Mouse (Mus musculus) midbrain, embryonic 10.5 days (tissue): Measurements from ENCODE around the gene Lman2. TPM values are rescaled to one million over a fixed set of nuclear protein-coding genes. Genes with fewer than 3 reads are reported as not detected.

Experiments
- DNase-seq: peaks from one replicate; pipeline ENCODE4 v3.0.0-alpha.2; 2017; ENCODE audit warnings: low spot score
- H3K27ac ChIP-seq: fragments of 300-500 bp; sonication (generic); replicated peaks from 2 replicates; pipeline ENCODE4 v1.5.1; 2016; ENCODE audit warnings: mild to moderate bottlenecking
- H3K27me3 ChIP-seq: fragments of 300-500 bp; sonication (generic); 2 replicates; pipeline ENCODE4 v1.6.1; 2016; ENCODE audit warnings: low read depth, mild to moderate bottlenecking; ENCODE audit not compliant: poor library complexity, severe bottlenecking
- H3K36me3 ChIP-seq: fragments of 300-500 bp; sonication (generic); 2 replicates; pipeline ENCODE4 v1.6.1; 2016; ENCODE audit warnings: mild to moderate bottlenecking, moderate library complexity
- H3K4me1 ChIP-seq: fragments of 300-500 bp; sonication (generic); 2 replicates; pipeline ENCODE4 v1.6.1; 2016
- H3K4me3 ChIP-seq: fragments of 300-500 bp; sonication (generic); 2 replicates; pipeline ENCODE4 v1.5.1; 2016; ENCODE audit warnings: mild to moderate bottlenecking, moderate library complexity
- H3K9me3 ChIP-seq: fragments of 300-500 bp; sonication (generic); replicated peaks from 2 replicates; pipeline ENCODE4 v1.6.1; 2016; ENCODE audit warnings: mild to moderate bottlenecking
- WGBS: fragments of 180-500 bp; shearing (Covaris S2); methylation state at CpG from one replicate; pipeline ENCODE4 v1.1.7; 2016; 5-methylcytosine and 5-hydroxymethylcytosine counted together
- polyA plus RNA-seq: library from polyadenylated mRNA; unstranded; fragments of >200 nt; fragmentation: Nextera tagmentation; extraction: Ambion mirVana; gene quantifications from 2 replicates; pipeline ENCODE4 v1.2.1, GENCODE M21; 2016

The Lman2 gene
- polyA plus RNA-seq, 1 experiment from 2014 or later: 107 TPM

DNA sequence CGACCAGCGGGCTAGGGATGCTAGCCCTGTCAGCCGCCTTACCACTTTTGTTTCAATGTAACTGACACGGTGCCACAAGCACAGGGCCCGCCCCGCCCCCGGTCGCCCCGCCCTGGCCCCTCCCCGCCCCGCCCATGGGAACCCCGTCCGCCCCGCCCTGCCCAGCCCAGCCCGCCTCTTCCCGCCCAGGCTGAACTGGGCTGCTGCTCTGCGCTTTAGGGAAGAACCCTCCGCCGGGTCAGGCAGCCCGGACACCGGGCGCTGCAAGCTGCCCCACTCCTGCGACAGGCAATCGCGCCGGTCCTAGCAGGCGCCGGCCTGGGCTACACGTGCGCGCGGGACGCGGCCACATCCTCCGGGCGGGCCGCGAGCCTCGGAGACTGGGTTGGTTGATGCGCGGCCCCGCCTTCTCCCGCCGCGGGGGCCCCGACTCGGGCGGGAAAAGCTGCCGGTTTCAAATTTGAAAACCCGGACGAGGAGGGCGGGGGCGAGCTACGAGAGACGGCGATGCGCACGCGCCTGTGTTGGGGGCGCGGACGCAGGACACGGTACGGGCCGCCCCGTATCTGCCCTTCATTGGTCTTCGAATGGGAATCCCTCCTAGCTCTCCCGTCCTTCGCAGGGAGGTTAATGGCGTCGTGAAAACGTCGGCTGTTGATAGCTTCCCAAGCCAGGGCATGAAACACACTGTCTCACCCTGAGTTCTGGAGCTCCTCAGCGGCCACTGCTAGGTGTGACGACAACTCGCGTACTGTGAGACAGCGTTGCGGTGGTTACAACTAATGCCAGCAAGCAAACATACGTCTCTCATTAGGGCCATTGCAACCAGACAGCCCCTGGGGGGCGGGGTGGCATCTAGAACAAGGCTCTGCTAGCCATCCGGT, 32.7 kb downstream of the Lman2 start, which contains the start of gene Mxd3:
Gene Mxd3 (minus strand): TSS at position 141 of the 884 bp plus-strand sequence.
- Histone ChIP-seq H3K27me3 (peaks cover 25% of the 10 kb centered on the region), H3K4me3 (peak within 1 kb of the TSS; percentile 77), H3K9me3 (no peaks in the 10 kb centered on the region), H3K27ac (peak within 1 kb of the TSS; percentile 98), H3K36me3 (peaks cover 24% of the 10 kb centered on the region), H3K4me1 (peaks cover 46% of the 10 kb centered on the region)
- under 1% methylated on average over 82 of the region's 82 CpGs for WGBS
- DNase-seq: peak; percentile 92

DNA sequence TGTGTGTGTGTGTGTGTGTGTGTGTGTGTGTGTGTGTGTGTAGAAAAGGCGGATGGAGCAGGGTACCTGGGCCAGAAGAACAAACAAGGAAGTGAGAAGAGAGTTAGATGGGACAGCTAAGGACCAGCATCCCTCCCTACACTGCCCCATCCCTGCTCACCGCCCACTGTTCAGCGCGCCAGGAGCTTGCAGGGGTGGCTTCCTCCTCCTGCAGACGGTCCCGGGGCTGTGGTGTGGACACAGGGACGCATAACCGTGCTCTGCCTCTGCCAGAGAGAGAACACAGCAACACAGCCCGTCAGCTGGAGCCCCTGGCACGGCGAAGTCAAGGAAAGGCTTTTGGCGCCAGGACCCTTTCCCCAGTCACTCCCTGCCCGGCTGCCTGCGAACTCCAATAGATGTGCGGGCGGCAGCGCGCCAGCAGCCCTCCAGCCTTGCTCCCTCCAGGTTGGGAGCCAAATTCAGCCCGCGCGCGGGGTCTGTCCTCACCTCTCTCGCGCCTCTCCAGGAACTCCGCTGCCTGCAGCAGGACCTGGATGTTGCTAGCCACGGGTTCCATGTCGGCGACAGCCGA, 33.4 kb downstream of the Lman2 start:
- Histone ChIP-seq H3K27ac (peak overlapping the region; percentile 98), H3K9me3 (no peaks in the 10 kb centered on the region), H3K27me3 (peaks cover 25% of the 10 kb centered on the region), H3K4me3 (peak overlapping the region; percentile 77), H3K4me1 (peaks cover 46% of the 10 kb centered on the region), H3K36me3 (peaks cover 31% of the 10 kb centered on the region)
- no peak for DNase-seq
- 1% methylated on average over 29 of the region's 29 CpGs for WGBS

DNA sequence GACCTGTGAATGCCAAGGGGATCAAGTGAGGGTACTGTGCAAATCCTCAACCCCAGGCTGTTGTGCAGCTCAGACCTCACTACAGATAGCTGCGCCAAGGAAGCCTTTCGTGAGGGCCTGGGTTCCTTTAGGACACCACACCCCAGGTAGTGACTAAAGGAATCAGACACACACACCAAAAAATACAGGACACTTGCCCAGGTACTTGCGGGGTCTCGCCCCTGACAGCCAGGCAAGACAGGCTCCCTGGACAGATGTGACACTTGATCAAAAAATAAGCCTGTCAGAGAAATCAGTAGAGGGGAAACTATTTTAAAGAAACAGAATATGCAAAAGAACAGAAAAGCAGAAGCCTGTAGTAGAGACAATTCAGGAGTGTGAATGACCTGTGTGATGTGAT, 33.9 kb downstream of the Lman2 start:
- peaks cover 25% of the 10 kb centered on the region for H3K27me3 ChIP-seq
- DNase-seq: no peak
- 85% methylated on average over 4 of the region's 4 CpGs for WGBS
- H3K4me1 ChIP-seq: peaks cover 51% of the 10 kb centered on the region
- peaks cover 36% of the 10 kb centered on the region for H3K36me3 ChIP-seq
- H3K27ac ChIP-seq: peak overlapping the region; percentile 98; the same call in 1 of the 2 replicates
- peak overlapping the region; percentile 77 for H3K4me3 ChIP-seq
- no peaks in the 10 kb centered on the region for H3K9me3 ChIP-seq

DNA sequence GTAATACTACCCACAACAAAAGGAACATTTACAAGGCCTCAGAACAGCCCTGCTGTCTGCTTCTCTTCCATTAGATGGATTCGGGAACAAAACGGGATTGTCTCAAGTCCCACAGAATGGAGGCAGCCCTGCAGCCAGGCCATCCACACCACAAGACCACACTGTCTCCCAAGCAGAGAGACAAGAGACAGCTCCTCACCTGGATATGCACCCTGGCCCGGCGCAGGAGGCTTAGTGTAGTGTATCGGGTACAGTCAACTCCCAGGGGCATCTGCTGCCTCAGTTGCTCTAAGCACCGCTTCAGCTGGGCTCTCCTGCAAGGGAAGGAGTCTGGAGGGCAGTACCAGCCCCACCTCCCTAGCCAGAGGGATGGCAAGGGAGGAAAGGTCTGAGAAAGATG, 34.4 kb downstream of the Lman2 start:
- peaks cover 56% of the 10 kb centered on the region for H3K4me1 ChIP-seq
- 84% methylated on average over 6 of the region's 6 CpGs for WGBS
- H3K27me3 ChIP-seq: peaks cover 25% of the 10 kb centered on the region
- DNase-seq: no peak
- H3K36me3 ChIP-seq: peaks cover 41% of the 10 kb centered on the region
- no peak overlapping the region for H3K27ac ChIP-seq
- no peaks in the 10 kb centered on the region for H3K9me3 ChIP-seq
- peak overlapping the region; percentile 77 for H3K4me3 ChIP-seq

DNA sequence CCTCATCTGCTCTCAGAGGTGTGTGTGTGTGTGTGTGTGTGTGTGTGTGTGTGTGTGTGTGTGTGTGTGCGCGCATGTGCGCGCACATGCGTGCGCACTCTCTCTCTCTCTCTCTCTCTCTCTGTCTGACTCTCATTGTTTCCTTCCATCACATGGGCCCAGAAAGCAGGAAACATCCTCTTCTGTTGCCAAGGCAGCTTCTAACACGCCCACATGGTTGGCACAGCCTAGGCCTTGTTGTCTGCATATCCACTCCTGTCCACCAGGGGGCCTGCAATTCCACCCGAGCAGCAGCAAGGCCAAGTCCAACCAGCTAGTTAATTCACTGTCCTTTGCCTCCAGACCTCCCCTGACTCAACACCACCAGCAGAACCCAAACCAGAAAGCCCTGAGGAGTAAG, 35.0 kb downstream of the Lman2 start:
- 47% methylated on average over 8 of the region's 8 CpGs for WGBS
- H3K4me3 ChIP-seq: peak overlapping the region; percentile 77; the same call in 1 of the 2 replicates
- H3K27ac ChIP-seq: no peak overlapping the region
- no peaks in the 10 kb centered on the region for H3K9me3 ChIP-seq
- H3K4me1 ChIP-seq: peaks cover 61% of the 10 kb centered on the region
- H3K36me3 ChIP-seq: peaks cover 45% of the 10 kb centered on the region
- peaks cover 25% of the 10 kb centered on the region for H3K27me3 ChIP-seq
- peak; percentile 81 for DNase-seq

DNA sequence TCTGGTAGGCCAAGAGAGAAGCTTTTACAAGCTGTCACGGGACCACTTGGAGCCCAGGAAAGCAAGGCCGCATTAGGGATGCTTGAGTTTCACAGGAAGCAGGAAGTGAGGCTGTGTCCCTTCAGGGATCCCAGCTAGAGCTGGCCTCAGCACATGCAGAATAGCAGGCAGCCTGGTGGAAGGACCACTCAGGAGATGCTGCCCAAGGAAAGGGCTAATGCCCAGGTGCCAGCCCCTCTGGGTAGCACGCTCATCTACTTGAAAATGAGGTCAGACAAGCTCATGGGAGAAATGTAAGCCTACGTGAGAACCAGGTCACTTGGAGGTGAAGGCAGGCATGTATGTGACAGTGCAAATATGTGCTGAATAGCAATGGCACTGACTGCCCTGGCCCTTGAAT, 35.4 kb downstream of the Lman2 start:
- no peak for DNase-seq
- 66% methylated on average over 4 of the region's 4 CpGs for WGBS
- peaks cover 45% of the 10 kb centered on the region for H3K36me3 ChIP-seq
- peaks cover 23% of the 10 kb centered on the region for H3K27me3 ChIP-seq
- H3K4me3 ChIP-seq: no peak overlapping the region
- H3K9me3 ChIP-seq: no peaks in the 10 kb centered on the region
- 0 out of 2 replicates have a peak overlapping the region, but pooled peaks have one; percentile 38 for H3K27ac ChIP-seq
- H3K4me1 ChIP-seq: peaks cover 64% of the 10 kb centered on the region

DNA sequence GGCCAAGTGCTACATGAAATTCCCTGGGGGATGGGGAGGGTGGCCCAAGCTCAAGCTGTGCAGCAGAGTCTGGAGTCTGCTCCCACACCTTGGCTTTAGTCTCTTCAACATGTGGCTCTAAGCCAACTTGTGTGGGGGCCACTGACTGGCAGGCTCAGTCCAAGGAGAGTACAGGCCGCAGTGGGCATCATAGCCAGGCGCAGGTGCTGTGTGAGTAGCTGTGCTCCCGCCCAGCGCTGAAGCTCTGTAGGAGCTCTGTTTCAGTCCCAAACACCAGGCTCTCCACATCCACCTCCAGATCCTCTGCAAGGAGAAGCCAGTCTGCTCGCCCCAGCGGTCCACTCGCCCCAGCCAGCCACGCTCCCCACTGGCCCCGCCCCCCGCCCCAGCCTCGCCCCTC, 37.0 kb downstream of the Lman2 start:
- Histone ChIP-seq H3K4me1 (peaks cover 66% of the 10 kb centered on the region), H3K9me3 (no peaks in the 10 kb centered on the region), H3K36me3 (peaks cover 47% of the 10 kb centered on the region), H3K27me3 (peaks cover 11% of the 10 kb centered on the region), H3K27ac (no peak overlapping the region), H3K4me3 (no peak overlapping the region)
- DNase-seq: no peak
- 78% methylated on average over 11 of the region's 11 CpGs for WGBS

DNA sequence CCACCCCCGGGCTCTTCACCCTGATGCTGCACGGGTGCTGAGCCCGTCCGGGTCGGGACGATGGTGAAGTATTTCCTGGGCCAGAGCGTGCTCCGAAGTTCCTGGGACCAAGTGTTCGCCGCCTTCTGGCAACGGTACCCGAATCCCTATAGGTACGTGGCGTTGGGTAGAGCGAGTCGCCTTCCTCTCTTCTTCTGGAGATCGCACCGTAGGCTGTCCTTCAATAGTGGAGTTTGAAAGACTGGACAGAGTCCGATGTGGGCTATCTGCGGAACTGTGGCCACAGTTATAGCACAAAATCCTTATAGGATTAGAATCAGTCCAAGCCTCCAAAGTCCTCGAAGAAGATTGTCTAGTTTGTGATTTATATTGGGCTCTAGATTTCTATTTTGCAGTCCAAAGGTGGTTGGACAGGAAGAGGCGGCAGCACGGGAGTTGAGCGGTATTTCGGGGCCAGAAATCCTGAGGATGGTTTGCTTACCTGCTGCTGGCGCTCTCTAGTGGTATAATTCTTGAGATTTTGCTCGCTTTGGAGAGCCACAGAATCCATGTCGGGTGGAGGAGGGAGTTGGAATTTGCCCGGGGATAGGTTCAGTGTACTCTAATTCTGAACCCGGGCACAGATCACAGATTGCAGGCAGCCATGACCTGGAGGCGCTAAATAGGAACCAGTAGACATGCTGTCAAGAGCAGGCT, 40.3 kb downstream of the Lman2 start:
- H3K9me3 ChIP-seq: no peaks in the 10 kb centered on the region
- peaks cover 42% of the 10 kb centered on the region for H3K4me1 ChIP-seq
- H3K27me3 ChIP-seq: no peaks in the 10 kb centered on the region
- peaks cover 80% of the 10 kb centered on the region for H3K36me3 ChIP-seq
- no peak for DNase-seq
- peak overlapping the region; percentile 93 for H3K4me3 ChIP-seq
- WGBS: 2% methylated on average over 31 of the region's 31 CpGs
- H3K27ac ChIP-seq: peak overlapping the region; percentile 95

DNA sequence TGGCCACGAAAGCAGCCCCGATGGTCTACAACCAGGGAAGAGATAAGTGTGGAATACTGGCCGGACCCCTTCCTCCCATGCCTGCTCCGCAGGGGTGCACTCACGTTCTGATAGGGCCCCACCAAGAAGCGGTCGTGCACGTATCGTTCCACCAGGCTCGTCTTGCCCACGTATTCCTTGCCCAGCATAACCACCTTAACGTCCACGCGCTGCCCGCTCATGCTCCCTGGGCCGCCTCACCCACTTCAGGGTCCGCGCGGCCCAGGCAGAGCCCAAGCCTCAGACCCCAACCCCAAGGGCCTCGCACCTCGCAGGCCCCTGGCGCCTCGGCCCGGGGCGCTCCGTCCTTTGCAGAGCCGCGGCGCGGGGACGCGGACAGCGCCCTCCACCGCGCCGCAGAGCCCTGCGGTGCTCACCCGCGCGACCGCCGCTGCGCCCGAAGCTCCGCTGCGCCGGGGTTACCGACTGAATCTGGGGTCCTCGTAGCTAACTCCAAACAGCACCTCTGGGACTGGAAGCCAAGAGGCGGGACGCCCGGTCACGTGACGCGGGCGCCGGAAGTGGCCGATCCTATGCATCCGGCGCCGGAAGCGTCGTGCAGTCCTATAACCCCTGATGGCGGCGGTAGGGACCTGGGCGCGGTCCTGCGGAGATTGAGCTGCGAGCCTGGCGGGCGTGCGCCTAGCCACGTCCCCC, 41.0 kb downstream of the Lman2 start, which contains the start of gene Rab24:
Gene Rab24 (minus strand): TSS at position 513 of the 696 bp plus-strand sequence.
- Histone ChIP-seq H3K36me3 (peaks cover 80% of the 10 kb centered on the region), H3K27ac (peak within 1 kb of the TSS; percentile 95)
- WGBS: 1% methylated on average over 73 of the region's 73 CpGs

DNA sequence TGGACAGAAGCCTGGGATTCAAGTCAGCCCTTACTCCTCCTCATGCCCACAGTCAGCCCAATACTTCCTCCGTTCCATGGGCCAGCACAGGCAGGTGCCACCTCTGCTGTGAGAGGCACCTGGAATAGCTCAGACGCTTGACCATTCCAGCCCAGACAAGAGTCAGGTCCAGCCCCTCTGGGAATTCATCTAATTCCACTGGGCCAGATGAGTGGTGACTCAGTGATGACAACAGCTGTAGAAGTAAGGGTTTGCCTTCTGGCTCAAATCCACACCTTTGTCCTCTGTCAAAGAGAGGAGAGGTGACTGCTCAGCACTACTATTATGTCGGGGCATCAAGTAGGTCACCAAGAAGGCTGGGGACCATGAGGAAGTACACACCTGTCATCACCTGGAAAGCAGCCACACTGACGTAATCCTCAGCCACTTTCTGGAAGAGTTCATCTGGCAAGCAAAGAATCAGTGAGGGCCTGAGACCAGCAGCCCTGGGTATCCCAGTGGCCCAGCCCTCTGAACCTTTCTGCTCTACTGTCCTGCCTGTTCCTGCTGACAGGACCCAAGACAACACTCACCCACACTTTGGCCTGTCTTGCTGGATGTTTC, 42.6 kb downstream of the Lman2 start, which contains the start of gene Prelid1:
Gene Prelid1 (plus strand): TSS at position 570 of the 603 bp plus-strand sequence.
- Histone ChIP-seq H3K36me3 (peaks cover 80% of the 10 kb centered on the region), H3K27ac (peak within 1 kb of the TSS; percentile 95), H3K27me3 (no peaks in the 10 kb centered on the region), H3K4me1 (peaks cover 38% of the 10 kb centered on the region), H3K9me3 (no peaks in the 10 kb centered on the region), H3K4me3 (peak within 1 kb of the TSS; percentile 93)
- WGBS: 85% methylated on average over 4 of the region's 4 CpGs
- no peak for DNase-seq

More for the DNA sequence above, 41.0 kb downstream of the Lman2 start, which contains the start of gene Rab24:
- Histone ChIP-seq H3K27me3 (no peaks in the 10 kb centered on the region), H3K4me1 (peaks cover 38% of the 10 kb centered on the region), H3K4me3 (peak within 1 kb of the TSS; percentile 93), H3K9me3 (no peaks in the 10 kb centered on the region)
- DNase-seq: peak; percentile 88

DNA sequence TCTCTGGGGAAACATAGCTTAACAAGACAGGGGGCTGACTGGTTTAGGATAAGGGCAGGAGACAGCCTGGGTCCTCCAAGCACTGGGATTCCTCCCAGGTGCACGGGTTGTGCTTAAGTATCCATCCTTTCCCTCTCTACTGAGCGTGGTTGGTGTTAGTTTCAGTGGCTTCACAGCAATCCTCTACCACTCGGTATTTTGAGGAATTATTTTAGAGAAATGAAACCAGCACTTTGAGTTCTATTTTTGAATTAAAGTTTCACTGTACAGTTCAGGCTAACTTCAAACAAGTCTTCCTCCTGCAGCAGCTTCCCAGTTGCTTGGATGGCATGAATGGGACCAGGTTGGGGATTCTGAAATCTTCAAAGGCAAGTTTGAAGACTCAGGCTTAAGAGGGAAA, 44.2 kb downstream of the Lman2 start:
- 82% methylated on average over 3 of the region's 3 CpGs for WGBS

More for the DNA sequence above, 44.2 kb downstream of the Lman2 start:
- Histone ChIP-seq H3K4me1 (peaks cover 30% of the 10 kb centered on the region), H3K27me3 (no peaks in the 10 kb centered on the region), H3K36me3 (peaks cover 80% of the 10 kb centered on the region), H3K27ac (no peak overlapping the region), H3K4me3 (no peak overlapping the region), H3K9me3 (no peaks in the 10 kb centered on the region)
- no peak for DNase-seq
